8 mouse cellular contexts compared by ENCODE assay signal in genomic region chr2:71026787-71027186, GRCm38 (mm10). TPM values are rescaled to one million over a fixed set of nuclear protein-coding genes. Genes with fewer than 3 reads are reported as not detected.
DNase-seq lines count a peak whose midpoint lies in the region; ATAC-seq and TF ChIP-seq lines count a peak whose summit lies in the region.

No protein-coding gene starts in this region.

- H3K9ac ChIP-seq in intestine, embryonic 14.5 days (ENCODE audit: low read length) = no peak overlapping the region

- no peak for TF ChIP-seq POLR2A in kidney, adult 2 months (IDR thresholded peaks at IDR 0.05; ENCODE audit: low read depth, low read length)

- no peak overlapping the region for H3K4me2 ChIP-seq in intestine, embryonic 14.5 days (ENCODE audit: low read length)

- peak; percentile 54 for DNase-seq in kidney, adult 2 months
- DNase-seq in kidney, adult 11 months = no peak
- peak; percentile 62 for DNase-seq in embryonic facial prominence, embryonic 10.5 days (ENCODE audit: low spot score)
- DNase-seq in intestine, embryonic 14.5 days (ENCODE audit: low spot score) = no peak
- peak; percentile 28 for DNase-seq in lung, postnatal 36 days
- no peak for DNase-seq in c-Kit-positive CD71-positive TER-119-positive erythroid progenitor cells, embryonic 14.5 days (ENCODE audit: low spot score)
- DNase-seq in frontal cortex, postnatal 10 days (ENCODE audit: low spot score in 2 of 2) = no peak
- no peak for DNase-seq in right cerebral cortex, postnatal 10 days (ENCODE audit: low spot score in 2 of 2)

- no peak overlapping the region for H3K4me3 ChIP-seq in kidney, adult 2 months (ENCODE audit: insufficient read depth, low read depth, low read length)
- no peak overlapping the region for H3K4me3 ChIP-seq in embryonic facial prominence, embryonic 10.5 days
- H3K4me3 ChIP-seq in intestine, embryonic 14.5 days (ENCODE audit: low read depth, low read length) = no peak overlapping the region

- H3K27ac ChIP-seq in kidney, adult 2 months (ENCODE audit: insufficient read depth, low read depth, low read length) = 0 out of 2 replicates have a peak overlapping the region, but pooled peaks have one; percentile 0
- H3K27ac ChIP-seq in embryonic facial prominence, embryonic 10.5 days (replicated peaks) = no peak overlapping the region
- no peak overlapping the region for H3K27ac ChIP-seq in intestine, embryonic 14.5 days (ENCODE audit: low read depth)

- H3K4me1 ChIP-seq in kidney, adult 2 months (ENCODE audit: control insufficient read depth, insufficient read depth, low read length) = peaks cover 9% of the 10 kb centered on the region; the same call in 1 of the 2 replicates
- peaks cover 20% of the 10 kb centered on the region for H3K4me1 ChIP-seq in embryonic facial prominence, embryonic 10.5 days
- no peaks in the 10 kb centered on the region; the same call in 1 of the 2 replicates for H3K4me1 ChIP-seq in intestine, embryonic 14.5 days (replicated peaks; ENCODE audit: control insufficient read depth, insufficient read depth, low read length)

- no peak for TF ChIP-seq CTCF in kidney, adult 2 months (conservative IDR thresholded peaks at IDR 0.05; ENCODE audit: insufficient read depth, insufficient read length, low read depth, low read length)

- no peaks in the 10 kb centered on the region for H3K27me3 ChIP-seq in kidney, adult 2 months (replicated peaks; ENCODE audit: control insufficient read depth, insufficient read depth, low read length)
- no peaks in the 10 kb centered on the region for H3K27me3 ChIP-seq in embryonic facial prominence, embryonic 10.5 days (replicated peaks; ENCODE audit: low read depth, poor library complexity, severe bottlenecking)
- no peaks in the 10 kb centered on the region for H3K27me3 ChIP-seq in intestine, embryonic 14.5 days (replicated peaks; ENCODE audit: control insufficient read depth, insufficient read depth, low read length)

- H3K9me3 ChIP-seq in embryonic facial prominence, embryonic 10.5 days = no peaks in the 10 kb centered on the region
- no peaks in the 10 kb centered on the region for H3K9me3 ChIP-seq in intestine, embryonic 14.5 days (ENCODE audit: control insufficient read depth, low read length)

- ATAC-seq in intestine, embryonic 14.5 days (replicated peaks; ENCODE audit: low FRiP score, low TSS enrichment, low read depth) = peak; percentile 66; the same call in 1 of the 2 replicates

- WGBS in kidney, adult 2 months = 62% methylated on average over 5 of the region's 5 CpGs
- 42% methylated on average over 5 of the region's 5 CpGs for WGBS in embryonic facial prominence, embryonic 10.5 days
- 44% methylated on average over 5 of the region's 5 CpGs for WGBS in intestine, embryonic 14.5 days

- no peaks in the 10 kb centered on the region for H3K36me3 ChIP-seq in kidney, adult 2 months (ENCODE audit: control insufficient read depth, insufficient read depth, low read length)
- H3K36me3 ChIP-seq in embryonic facial prominence, embryonic 10.5 days (replicated peaks) = no peaks in the 10 kb centered on the region; the same call in 1 of the 2 replicates
- H3K36me3 ChIP-seq in intestine, embryonic 14.5 days (ENCODE audit: control insufficient read depth, insufficient read depth, low read length) = no peaks in the 10 kb centered on the region

RNA-seq across cellular contexts. Expression of gene Dcaf17, which starts 28.3 kb away (rescaled TPM):
- polyA plus RNA-seq in kidney, adult 2 months (2012; rRNA removed) = 3.7 and 3.8 TPM in 2 replicates
- 36.3 and 42.4 TPM in 2 replicates for polyA plus RNA-seq in embryonic facial prominence, embryonic 10.5 days (2016; fragmentation: Nextera tagmentation; extraction: Ambion mirVana)
- 37.5 and 39.2 TPM in 2 replicates for polyA plus RNA-seq in intestine, embryonic 14.5 days (2014; fragmentation: Nextera tagmentation; extraction: Ambion mirVana)

RNA-seq across cellular contexts. Expression of gene Mettl8, which starts 28.6 kb away (rescaled TPM):
- 5.3 and 6.6 TPM in 2 replicates for polyA plus RNA-seq in kidney, adult 2 months (2012; rRNA removed)
- 20.4 and 24.9 TPM in 2 replicates for polyA plus RNA-seq in embryonic facial prominence, embryonic 10.5 days (2016; fragmentation: Nextera tagmentation; extraction: Ambion mirVana)
- 14.9 and 19.2 TPM in 2 replicates for polyA plus RNA-seq in intestine, embryonic 14.5 days (2014; fragmentation: Nextera tagmentation; extraction: Ambion mirVana)

Comparison
In these comparisons a context has a peak if more than half of its experiments do, and no peak if none do; other contexts are left out.
1. DNase-seq: peak in kidney, adult 2 months (single experiment), embryonic facial prominence, embryonic 10.5 days (single experiment) and lung, postnatal 36 days (single experiment); none in kidney, adult 11 months (single experiment), intestine, embryonic 14.5 days (single experiment), c-Kit-positive CD71-positive TER-119-positive erythroid progenitor cells, embryonic 14.5 days (single experiment), frontal cortex, postnatal 10 days (0 of 2) and right cerebral cortex, postnatal 10 days (0 of 2).